Mouse (Mus musculus) left cerebral cortex, postnatal 25 days (tissue): ENCODE measurements around the gene Syt7. TPM values are rescaled to one million over a fixed set of nuclear protein-coding genes. Genes with fewer than 3 reads are reported as not detected.

ENCODE experiments used
- DNase-seq, 2 experiments: peaks; one replicate each; pipeline ENCODE4 v3.0.0; 2022; ENCODE audit warnings: low spot score in 2 of 2, mixed read lengths in 1 of 2
- intact Hi-C: fragments of 180-260 bp; cut with DNase I; formaldehyde crosslinking; loops from one replicate; pipeline ENCODE4 v1.15.1; 2025
- total RNA-seq, 2 experiments: library from RNA; stranded (reverse); gene quantifications; 2 replicates each; pipeline ENCODE4 v1.2.3; 2021

Gene Syt7
- total RNA-seq, 2 experiments from 2014 or later, result 309 to 332 TPM

GRCm38 (mm10) chr19:10415508-10415907 is 26.6 kb downstream of the Syt7 start:
- intact Hi-C loops, result no loop called here
- no peak for DNase-seq

- no peak for DNase-seq
- intact Hi-C loops, result no loop called here
Observed at GRCm38 (mm10) chr19:10416889-10417288, 28.0 kb downstream of the Syt7 start.

- DNase-seq, result peak in 1 of 2 experiments; percentile 86
- intact Hi-C loops, result no loop called here
Observed at GRCm38 (mm10) chr19:10417436-10417835, 28.5 kb downstream of the Syt7 start.

DNA sequence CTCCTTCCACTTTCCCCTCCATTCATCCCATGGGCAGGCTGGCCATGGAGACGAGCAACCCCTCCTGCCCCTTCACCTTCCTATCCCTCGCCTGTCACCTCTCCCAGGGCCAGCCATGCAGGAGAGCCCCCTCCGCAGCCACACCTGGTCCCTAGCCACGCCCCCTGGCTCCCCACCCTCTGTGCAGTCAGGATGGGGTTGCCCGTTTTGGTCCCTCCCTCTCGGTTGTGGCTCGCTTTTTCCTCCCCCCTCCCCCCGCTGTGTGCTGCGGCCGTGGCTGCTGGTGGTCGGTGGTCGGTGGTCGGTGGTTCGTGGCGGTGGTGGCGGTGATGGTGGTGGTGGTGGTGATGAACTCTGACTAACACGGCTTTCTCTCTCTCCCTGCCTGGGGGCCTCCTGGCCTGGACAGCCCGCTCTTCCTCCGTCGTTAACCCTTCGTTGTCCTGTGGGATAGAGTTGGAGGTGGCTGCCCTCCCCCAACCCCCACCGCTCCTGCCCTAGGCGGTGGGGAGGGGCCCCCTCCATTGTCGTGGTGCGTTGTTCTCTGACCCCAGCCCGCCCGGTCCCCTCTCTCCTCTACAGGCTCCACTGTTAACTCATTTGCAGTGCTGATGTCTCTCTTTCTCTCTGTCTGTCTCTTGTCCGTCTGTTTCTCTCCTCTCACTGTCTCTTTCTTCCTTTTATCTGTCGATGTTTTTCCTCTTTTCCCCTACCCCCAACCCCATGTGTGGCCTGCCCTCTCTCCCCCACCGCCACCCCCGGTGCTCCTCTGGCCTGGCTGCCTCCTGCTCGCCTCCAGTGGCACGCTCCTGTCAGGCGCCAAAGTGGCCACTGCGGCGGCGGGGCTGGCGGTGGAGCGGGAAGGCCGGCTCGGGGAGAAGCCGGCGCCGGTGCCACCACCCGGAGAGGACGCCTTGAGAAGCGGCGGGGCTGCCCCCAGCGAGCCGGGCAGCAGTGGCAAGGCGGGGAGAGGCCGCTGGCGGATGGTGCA is 33.4 kb downstream of the Syt7 start:
- intact Hi-C loops, result no loop called here
- DNase-seq, result no peak

GRCm38 (mm10) chr19:10424751-10425150 is 35.9 kb downstream of the Syt7 start:
- no peak for DNase-seq
- intact Hi-C loops, result no loop called here

DNA sequence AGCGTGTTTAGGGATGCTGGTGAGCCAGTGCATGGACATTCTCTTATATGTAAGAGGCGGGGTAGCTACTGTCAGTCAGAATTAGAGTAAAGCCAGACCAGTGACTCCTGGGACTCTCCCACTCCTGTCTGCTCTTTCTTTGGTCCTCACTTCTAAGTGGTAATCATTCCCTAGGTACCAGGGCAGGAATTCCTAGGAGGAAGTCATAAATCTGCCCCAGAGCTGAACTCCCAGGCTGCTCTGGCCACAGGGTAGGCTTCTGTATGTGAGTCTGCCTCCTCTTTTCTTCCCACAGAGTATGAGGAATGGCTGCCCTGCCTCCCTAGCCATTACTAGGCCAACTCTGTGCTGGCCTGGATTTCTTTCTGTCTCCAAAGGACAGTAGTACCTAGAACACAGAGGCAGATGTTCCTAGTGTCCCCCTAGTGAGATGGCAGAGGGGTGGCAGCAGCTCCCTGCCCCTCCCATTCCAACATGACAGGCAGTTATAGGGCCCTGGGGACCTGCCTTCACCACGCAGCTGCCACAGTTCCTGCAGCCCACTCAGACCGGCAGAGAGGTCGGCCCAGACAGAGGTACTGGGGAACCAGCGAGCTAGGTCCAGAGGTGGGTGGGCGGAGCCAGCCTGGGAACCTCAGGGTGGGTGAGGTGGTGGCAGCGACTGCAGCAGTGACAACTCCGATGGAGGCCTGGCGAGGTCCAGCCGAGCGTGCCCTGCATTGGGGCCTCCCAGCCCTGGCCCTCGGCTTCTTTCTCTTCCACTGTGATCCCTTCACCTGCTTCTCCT is 36.8 kb downstream of the Syt7 start:
- DNase-seq, result no peak
- intact Hi-C loops, result no loop called here

DNA sequence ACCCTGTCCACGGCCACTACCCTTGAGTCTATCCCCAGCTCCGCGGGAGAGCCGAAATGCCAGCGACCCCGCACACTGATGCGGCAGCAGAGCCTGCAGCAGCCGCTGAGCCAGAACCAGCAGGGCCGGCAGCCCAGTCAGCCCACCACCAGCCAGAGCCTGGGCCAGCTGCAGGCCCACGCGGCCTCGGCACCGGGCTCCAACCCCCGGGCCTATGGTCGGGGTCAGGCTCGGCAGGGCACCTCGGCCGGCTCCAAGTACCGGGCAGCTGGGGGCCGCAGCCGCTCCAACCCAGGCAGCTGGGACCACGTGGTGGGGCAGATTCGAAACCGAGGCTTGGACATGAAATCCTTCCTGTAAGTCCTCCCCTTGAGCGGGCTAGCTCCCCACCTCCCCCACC is 37.4 kb downstream of the Syt7 start:
- no peak for DNase-seq
- intact Hi-C loops, result no loop called here

- DNase-seq, result no peak
- intact Hi-C loops, result no loop called here
Observed at GRCm38 (mm10) chr19:10426793-10427192, 37.9 kb downstream of the Syt7 start.

DNA sequence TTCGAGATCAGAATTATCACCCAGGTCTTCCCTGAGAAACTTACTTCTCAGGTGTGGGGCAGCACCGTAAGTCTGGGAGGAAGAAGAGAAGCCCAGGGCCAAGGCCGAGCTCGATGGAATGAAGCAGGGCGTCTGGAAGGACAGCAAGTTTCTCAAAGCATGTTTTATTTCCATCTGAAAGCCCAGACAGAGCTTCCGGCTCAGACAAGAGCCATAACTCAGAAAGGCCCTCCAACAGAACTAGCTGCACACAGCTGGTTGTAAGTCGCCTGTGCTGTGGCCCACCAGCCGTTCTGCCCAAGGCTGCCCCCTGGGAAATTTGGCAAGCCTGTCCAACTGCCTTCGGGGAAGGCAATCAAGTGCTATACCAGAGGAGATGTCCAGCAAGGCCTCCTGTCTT is 38.5 kb downstream of the Syt7 start:
- no peak for DNase-seq
- intact Hi-C loops, result no loop called here

- intact Hi-C loops, result no loop called here
- DNase-seq, result no peak
Observed at GRCm38 (mm10) chr19:10429371-10429770, 40.5 kb downstream of the Syt7 start.

GRCm38 (mm10) chr19:10431410-10431809 is 42.5 kb downstream of the Syt7 start:
- intact Hi-C loops, result no loop called here

GRCm38 (mm10) chr19:10431841-10432240 is 43.0 kb downstream of the Syt7 start:
- intact Hi-C loops, result no loop called here
- no peak for DNase-seq

More at GRCm38 (mm10) chr19:10431410-10431809, 42.5 kb downstream of the Syt7 start:
- DNase-seq, result no peak

- peak in 1 of 2 experiments; percentile 49 for DNase-seq
- intact Hi-C loops, result no loop called here
Observed at GRCm38 (mm10) chr19:10433225-10433624, 44.3 kb downstream of the Syt7 start.

- peak in 1 of 2 experiments; percentile 87 for DNase-seq
- intact Hi-C loops, result loop anchor here (2.0 kb wide), 1 partner anchor 45 kb away; the partner anchor contains the start of gene Syt7
Observed at GRCm38 (mm10) chr19:10433879-10434540, 45.1 kb downstream of the Syt7 start.

DNA sequence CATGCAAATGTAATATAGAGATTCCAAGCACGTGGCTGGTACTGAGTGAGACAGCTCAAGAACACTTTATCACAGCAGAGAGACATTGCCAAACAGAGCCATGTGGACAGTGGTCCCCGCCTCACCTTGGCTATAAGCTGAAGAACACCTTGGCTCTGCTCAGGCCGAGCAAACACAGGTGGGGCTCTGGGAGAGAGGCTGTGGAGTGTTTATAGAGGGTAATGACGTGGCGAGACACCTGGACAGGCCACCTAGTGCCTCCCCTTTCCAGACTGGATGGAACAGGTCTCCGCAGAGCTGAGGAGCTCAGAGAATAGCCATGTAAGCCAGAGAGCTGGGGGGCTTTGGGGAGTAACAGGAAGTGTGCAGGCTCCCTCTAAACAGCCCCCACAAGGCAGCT is 46.0 kb downstream of the Syt7 start:
- no peak for DNase-seq
- intact Hi-C loops, result loop anchor here (2.0 to 5.0 kb wide), 2 partner anchors 46 to 178 kb away; partner anchors contain the start of gene Syt7

GRCm38 (mm10) chr19:10435908-10436307 is 47.0 kb downstream of the Syt7 start:
- intact Hi-C loops, result loop anchor here (1.0 to 5.0 kb wide), 3 partner anchors 47 to 179 kb away; partner anchors contain the start of gene Syt7

GRCm38 (mm10) chr19:10436726-10437125 is 47.8 kb downstream of the Syt7 start:
- intact Hi-C loops, result loop anchor here (1.0 to 5.0 kb wide), 2 partner anchors 103 to 179 kb away; no protein-coding TSS in a partner anchor
- no peak for DNase-seq

More at GRCm38 (mm10) chr19:10435908-10436307, 47.0 kb downstream of the Syt7 start:
- DNase-seq, result peak; percentile 70 to 84

GRCm38 (mm10) chr19:10437521-10437920 is 48.6 kb downstream of the Syt7 start:
- intact Hi-C loops, result loop anchor here (5.0 kb wide), 1 partner anchor 180 kb away; no protein-coding TSS in a partner anchor
- no peak for DNase-seq

DNA sequence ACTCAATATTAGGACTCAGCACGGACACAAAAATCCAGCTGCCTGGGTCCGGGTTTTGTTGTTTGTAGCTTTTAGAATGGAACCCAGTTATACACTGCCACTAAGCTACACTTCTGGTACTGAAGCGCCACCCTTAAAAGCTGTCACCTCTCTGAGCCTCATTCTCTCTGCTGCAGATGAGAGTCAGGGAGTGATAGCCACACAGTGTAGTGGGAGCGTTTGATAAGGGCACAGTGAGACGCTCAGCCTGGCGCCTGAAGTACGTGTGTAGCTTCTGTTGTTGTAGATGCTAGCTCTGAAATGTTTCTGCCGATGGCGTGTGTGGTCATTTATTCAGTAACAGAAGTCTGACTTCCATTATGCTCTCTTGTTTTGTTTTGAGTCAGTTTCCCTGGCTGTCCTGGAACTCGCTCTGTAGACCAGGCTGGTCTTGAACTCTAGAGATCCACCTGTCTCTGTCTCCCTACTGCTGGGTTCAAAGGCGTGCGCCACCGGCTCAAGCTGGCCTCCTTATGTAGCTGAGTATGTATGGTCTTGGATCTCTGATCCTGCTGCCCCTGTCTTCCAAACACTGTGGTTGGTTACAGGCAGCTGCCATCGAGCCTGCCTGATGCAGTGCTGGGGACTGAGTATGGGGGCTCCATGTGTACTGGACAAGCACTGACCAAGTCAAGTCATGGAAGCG is 55.9 kb downstream of the Syt7 start:
- DNase-seq, result no peak
- intact Hi-C loops, result no loop called here
